Mouse (Mus musculus): ENCODE measurements around the gene Hoxa9. TPM values are rescaled to one million over a fixed set of nuclear protein-coding genes. Genes with fewer than 3 reads are reported as not detected.
A peak's percentile ranks its signal among the peaks of the same experiment; 100 is the strongest.

The Hoxa9 gene
- polyA plus RNA-seq, 1 experiment from 2014 or later, result 2.2 TPM

DNA sequence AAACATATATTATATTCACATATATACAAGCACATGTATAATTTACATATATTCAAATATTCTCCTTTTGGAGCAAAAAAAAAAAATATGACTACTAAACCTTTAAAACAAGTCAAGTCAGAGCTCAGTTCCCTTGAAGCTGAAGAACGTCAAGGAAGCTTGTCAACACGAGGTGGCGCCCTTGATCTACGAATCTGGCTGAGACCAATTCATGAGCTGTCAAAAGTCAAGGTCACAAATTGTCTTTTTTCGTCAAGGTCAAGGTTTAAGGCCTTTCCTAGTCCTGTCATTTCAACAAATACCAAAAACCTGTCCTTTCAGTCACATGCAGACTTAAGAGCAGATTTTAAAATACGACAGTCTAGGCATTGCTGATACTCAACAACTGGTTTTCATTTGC lies 26.1 kb upstream of the Hoxa9 start:
- DNase-seq (ENCODE audit: low spot score), result peak; percentile 64
- 0 out of 2 replicates have a peak, but pooled peaks cover 6% of the 10 kb centered on the region for H3K4me1 ChIP-seq (replicated peaks; ENCODE audit: control insufficient read depth, insufficient read depth, low read length)

DNA sequence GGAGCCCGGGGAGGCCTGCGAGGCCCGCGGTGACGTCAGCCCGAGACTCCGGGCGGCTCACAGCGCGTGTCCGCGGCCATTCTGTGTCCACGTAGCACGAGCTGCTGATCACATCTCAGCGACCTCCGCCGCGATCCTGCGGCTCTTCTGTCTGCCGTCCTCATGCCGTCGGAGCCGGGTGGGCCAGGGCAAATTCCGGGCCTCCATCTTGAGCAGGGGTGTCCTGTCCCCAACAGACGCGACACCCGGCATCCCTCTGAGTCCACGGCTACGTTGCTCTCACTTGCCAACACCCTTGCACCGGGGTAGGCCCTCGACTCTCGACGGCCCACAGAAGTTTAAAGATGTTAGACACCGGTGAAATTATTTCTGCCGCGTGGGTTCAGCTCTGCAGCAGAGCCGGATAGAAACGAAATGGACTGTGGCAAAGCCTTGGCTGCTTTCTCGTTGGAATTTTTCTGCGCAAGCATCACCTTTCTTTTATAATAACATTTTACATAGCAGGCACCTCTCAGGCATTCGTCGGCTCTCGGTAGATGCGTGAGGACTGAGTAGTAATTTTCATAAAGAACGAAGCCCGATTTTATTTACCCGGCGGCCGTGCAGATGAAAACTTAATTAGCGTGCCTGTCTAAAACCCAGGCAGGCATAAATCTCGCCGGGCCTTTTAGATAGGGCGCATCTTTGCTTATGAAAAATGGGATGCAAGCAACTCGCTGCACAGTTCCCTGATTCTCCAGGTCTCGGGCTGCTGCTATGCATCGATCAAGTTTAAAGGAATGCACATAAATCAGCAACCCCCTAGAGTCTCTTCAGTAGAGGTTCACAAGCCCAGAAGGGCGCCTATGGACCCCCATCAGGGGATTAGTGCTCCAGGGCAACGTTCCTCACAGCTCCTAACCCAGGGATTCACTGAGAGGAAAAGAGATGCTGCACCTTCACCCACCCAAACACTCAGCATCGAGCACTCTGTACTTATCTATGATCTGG lies 22.9 kb upstream of the Hoxa9 start:
- 2% methylated on average over 59 of the region's 59 CpGs for whole genome bisulfite sequencing
- H3K9me3 ChIP-seq (ENCODE audit: control insufficient read depth, low read length), result no peaks in the 10 kb centered on the region
- H3K36me3 ChIP-seq (ENCODE audit: control insufficient read depth, insufficient read depth, low read length), result no peaks in the 10 kb centered on the region
- peak overlapping the region; percentile 26; the same call in 1 of the 2 replicates for H3K4me2 ChIP-seq
- no peak overlapping the region for H3K9ac ChIP-seq (ENCODE audit: low read depth, low read length)
- ATAC-seq (replicated peaks; ENCODE audit: low FRiP score), result no peak
- no peak overlapping the region for H3K27ac ChIP-seq (ENCODE audit: low read depth, low read length)
- H3K4me3 ChIP-seq (ENCODE audit: low read depth, low read length), result peak overlapping the region; percentile 3; the same call in 1 of the 2 replicates
- no peaks in the 10 kb centered on the region for H3K4me1 ChIP-seq (replicated peaks; ENCODE audit: control insufficient read depth, insufficient read depth, low read length)
- DNase-seq (ENCODE audit: low spot score), result peak; percentile 51
- H3K27me3 ChIP-seq (replicated peaks; ENCODE audit: control insufficient read depth, insufficient read depth, low read length), result peaks cover 98% of the 10 kb centered on the region

More for the DNA sequence above, 26.1 kb upstream of the Hoxa9 start:
- H3K4me2 ChIP-seq, result no peak overlapping the region
- H3K27me3 ChIP-seq (replicated peaks; ENCODE audit: control insufficient read depth, insufficient read depth, low read length), result peaks cover 98% of the 10 kb centered on the region
- WGBS, result under 1% methylated on average over 6 of the region's 6 CpGs
- ATAC-seq (replicated peaks; ENCODE audit: low FRiP score), result no peak
- no peak overlapping the region for H3K4me3 ChIP-seq (ENCODE audit: low read depth, low read length)
- H3K9me3 ChIP-seq (ENCODE audit: control insufficient read depth, low read length), result no peaks in the 10 kb centered on the region
- H3K27ac ChIP-seq (ENCODE audit: low read depth, low read length), result no peak overlapping the region
- no peaks in the 10 kb centered on the region for H3K36me3 ChIP-seq (ENCODE audit: control insufficient read depth, insufficient read depth, low read length)
- H3K9ac ChIP-seq (ENCODE audit: low read depth, low read length), result no peak overlapping the region

DNA sequence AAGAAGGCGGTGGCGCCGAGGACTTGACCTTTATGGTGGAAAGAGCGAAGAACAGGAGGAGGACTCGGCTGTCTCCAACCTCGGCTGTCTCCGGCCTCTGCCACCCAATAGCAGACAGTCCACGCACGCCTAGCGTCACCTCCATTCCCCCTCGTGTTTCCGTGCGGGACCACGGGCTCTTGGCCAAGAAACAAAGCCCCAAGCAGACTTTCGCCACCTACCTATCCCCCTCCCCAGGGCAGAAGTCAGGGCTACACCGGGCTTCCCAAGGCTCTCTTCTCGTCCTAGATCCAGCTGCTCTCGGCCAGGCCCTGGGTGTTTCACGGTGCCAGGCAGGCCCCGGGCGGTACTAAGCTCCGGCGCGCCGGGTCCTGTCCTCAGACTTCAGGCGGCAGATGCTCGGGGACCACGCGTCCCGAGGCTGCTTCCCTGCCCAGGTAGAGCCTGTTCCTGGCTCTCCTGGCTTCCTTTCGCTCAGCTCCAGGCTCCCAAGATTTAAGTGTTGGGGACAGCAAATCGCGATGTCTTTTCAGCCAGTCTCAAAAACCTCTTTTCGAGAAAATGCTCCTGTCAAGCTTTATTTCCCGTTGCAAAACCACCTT lies 22.0 kb upstream of the Hoxa9 start:
- no peak for ATAC-seq (replicated peaks; ENCODE audit: low FRiP score)

DNA sequence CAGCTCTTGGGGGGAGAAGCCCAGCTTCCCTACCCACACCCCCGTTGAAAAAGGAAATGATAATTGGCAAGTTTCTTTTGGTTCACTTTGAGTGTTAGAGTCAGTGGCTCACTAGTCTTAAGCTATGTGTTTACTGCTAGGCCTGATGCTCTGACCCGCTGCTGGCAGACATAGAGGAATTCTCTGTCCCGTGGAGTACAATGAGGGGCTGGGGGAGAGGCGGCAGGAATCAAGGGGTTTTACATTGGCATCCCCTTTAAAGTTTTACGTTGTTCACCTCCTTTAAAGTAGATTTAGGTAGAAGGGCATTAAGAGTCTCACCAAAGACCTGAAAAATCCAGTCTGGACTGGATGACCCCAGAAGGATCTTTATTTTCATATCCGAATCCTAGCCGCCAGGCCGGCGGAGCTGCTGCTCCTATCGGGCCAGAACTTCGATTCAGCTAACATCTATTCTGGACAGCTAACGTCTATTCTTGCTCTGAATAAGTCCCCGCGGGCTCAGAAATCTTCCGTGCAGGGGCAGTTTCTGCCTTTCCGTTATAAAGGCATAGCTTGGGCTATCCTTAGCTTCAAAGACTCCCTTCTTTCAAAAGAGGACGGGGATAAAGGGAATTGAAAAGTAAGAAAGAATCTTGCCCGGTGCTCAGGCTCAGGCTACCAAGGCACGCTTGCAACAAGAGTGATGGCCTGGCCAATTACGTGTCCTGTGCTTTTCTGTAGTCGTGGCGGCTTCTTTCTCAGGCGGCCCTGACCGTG lies 21.3 kb upstream of the Hoxa9 start:
- Histone ChIP-seq H3K9ac (ENCODE audit: low read depth, low read length) (no peak overlapping the region), H3K4me3 (ENCODE audit: low read depth, low read length) (no peak overlapping the region), H3K9me3 (ENCODE audit: control insufficient read depth, low read length) (no peaks in the 10 kb centered on the region), H3K27ac (ENCODE audit: low read depth, low read length) (no peak overlapping the region), H3K27me3 (replicated peaks; ENCODE audit: control insufficient read depth, insufficient read depth, low read length) (peaks cover 99% of the 10 kb centered on the region), H3K4me1 (replicated peaks; ENCODE audit: control insufficient read depth, insufficient read depth, low read length) (no peaks in the 10 kb centered on the region), H3K4me2 (no peak overlapping the region), H3K36me3 (ENCODE audit: control insufficient read depth, insufficient read depth, low read length) (no peaks in the 10 kb centered on the region)
- 3% methylated on average over 24 of the region's 24 CpGs for WGBS
- ATAC-seq (replicated peaks; ENCODE audit: low FRiP score) (no peak), DNase-seq (ENCODE audit: low spot score) (peak; percentile 38)

More for the DNA sequence above, 22.0 kb upstream of the Hoxa9 start:
- Histone ChIP-seq H3K4me3 (ENCODE audit: low read depth, low read length) (no peak overlapping the region), H3K9ac (ENCODE audit: low read depth, low read length) (no peak overlapping the region), H3K9me3 (ENCODE audit: control insufficient read depth, low read length) (no peaks in the 10 kb centered on the region), H3K36me3 (ENCODE audit: control insufficient read depth, insufficient read depth, low read length) (no peaks in the 10 kb centered on the region), H3K27me3 (replicated peaks; ENCODE audit: control insufficient read depth, insufficient read depth, low read length) (peaks cover 98% of the 10 kb centered on the region), H3K27ac (ENCODE audit: low read depth, low read length) (no peak overlapping the region), H3K4me2 (no peak overlapping the region), H3K4me1 (replicated peaks; ENCODE audit: control insufficient read depth, insufficient read depth, low read length) (no peaks in the 10 kb centered on the region)
- 3% methylated on average over 35 of the region's 35 CpGs for WGBS
- peak; percentile 51 for DNase-seq (ENCODE audit: low spot score)

DNA sequence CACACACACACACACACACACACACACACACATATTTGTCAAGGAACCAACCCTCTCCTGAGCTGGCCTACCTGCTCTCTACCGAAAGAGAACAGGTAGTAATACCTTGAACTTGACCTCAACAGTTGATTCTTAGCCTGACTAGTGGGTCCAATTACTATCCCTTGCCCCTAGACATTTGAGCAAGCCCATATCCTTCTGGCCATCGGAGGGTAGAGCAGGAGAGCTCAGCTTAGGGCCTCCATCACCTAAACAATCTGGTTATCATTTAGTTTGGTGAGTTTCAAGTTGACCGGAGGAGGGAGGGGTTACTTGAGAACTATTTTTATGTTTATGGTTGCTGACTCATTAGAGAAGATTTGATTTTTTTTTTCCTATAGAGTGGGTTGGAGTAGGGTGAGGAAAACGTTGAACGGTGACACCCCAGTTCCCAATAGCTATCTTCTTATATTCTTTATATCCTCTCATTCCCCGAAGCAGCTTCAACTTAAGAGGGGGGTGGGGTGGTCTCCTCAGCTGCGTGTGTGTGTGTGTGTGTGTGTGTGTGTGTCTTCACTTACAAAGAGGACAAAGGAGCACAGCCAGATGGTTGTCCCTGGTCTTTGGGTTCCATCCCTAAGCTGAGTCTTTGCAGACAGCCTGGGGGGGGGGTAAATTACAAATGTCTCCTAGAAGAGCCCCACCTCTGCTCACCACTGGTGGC lies 20.4 kb upstream of the Hoxa9 start:
- H3K9me3 ChIP-seq (ENCODE audit: control insufficient read depth, low read length), result no peaks in the 10 kb centered on the region
- 13% methylated on average over 7 of the region's 7 CpGs for WGBS
- H3K4me2 ChIP-seq, result no peak overlapping the region
- H3K4me3 ChIP-seq (ENCODE audit: low read depth, low read length), result no peak overlapping the region
- ATAC-seq (replicated peaks; ENCODE audit: low FRiP score) (no peak), DNase-seq (ENCODE audit: low spot score) (no peak)
- H3K4me1 ChIP-seq (replicated peaks; ENCODE audit: control insufficient read depth, insufficient read depth, low read length), result no peaks in the 10 kb centered on the region
- H3K9ac ChIP-seq (ENCODE audit: low read depth, low read length), result no peak overlapping the region
- H3K36me3 ChIP-seq (ENCODE audit: control insufficient read depth, insufficient read depth, low read length), result no peaks in the 10 kb centered on the region
- H3K27ac ChIP-seq (ENCODE audit: low read depth, low read length), result no peak overlapping the region
- peaks cover 100% of the 10 kb centered on the region for H3K27me3 ChIP-seq (replicated peaks; ENCODE audit: control insufficient read depth, insufficient read depth, low read length)

DNA sequence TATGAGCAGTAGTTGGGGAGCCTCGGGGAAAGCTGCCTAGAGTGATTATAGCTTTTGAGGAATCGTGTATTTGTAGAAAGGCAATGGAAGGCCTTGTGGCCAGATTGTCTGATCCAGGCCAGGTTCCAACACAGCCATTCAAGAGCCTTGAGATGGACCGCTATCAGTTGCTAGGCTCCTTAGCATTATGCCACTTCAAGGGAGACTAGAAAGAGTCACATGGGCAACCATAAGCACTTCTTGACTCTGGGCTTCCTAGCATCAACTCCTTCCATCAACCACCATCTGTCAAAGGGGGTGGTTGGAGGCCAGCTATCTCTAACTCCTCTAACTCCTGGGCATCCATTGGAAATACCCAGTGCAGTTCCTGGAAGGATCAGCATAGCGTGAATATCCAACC lies 18.9 kb upstream of the Hoxa9 start:
- Histone ChIP-seq H3K36me3 (ENCODE audit: control insufficient read depth, insufficient read depth, low read length) (no peaks in the 10 kb centered on the region), H3K9me3 (ENCODE audit: control insufficient read depth, low read length) (no peaks in the 10 kb centered on the region), H3K9ac (ENCODE audit: low read depth, low read length) (no peak overlapping the region), H3K27ac (ENCODE audit: low read depth, low read length) (no peak overlapping the region), H3K4me3 (ENCODE audit: low read depth, low read length) (no peak overlapping the region), H3K4me1 (replicated peaks; ENCODE audit: control insufficient read depth, insufficient read depth, low read length) (no peaks in the 10 kb centered on the region), H3K27me3 (replicated peaks; ENCODE audit: control insufficient read depth, insufficient read depth, low read length) (peaks cover 100% of the 10 kb centered on the region), H3K4me2 (no peak overlapping the region)
- WGBS, result 1% methylated on average over 4 of the region's 4 CpGs
- DNase-seq (ENCODE audit: low spot score) (no peak), ATAC-seq (replicated peaks; ENCODE audit: low FRiP score) (no peak)

DNA sequence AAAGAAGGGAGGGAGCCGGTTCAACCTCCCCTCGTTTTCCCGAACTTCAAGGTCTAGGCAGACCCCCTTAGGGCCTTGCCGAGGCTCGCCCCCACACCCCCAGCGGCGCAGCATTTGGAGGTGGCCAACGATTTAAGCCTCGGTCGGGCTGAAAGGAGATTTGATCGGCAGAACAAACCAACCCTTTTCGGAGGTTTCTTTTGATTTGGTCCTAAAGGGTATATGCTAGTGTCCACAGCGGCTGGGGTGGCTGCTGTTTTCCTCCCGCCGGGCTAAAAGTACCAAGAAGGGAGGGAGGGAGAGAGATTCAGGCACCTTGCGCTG lies 18.5 kb upstream of the Hoxa9 start:
- H3K27me3 ChIP-seq (replicated peaks; ENCODE audit: control insufficient read depth, insufficient read depth, low read length), result peaks cover 100% of the 10 kb centered on the region
- H3K4me1 ChIP-seq (replicated peaks; ENCODE audit: control insufficient read depth, insufficient read depth, low read length), result no peaks in the 10 kb centered on the region
- H3K4me3 ChIP-seq (ENCODE audit: low read depth, low read length), result no peak overlapping the region
- no peak overlapping the region for H3K27ac ChIP-seq (ENCODE audit: low read depth, low read length)
- H3K4me2 ChIP-seq, result peak overlapping the region; percentile 12; the same call in 1 of the 2 replicates
- ATAC-seq (replicated peaks; ENCODE audit: low FRiP score) (no peak), DNase-seq (ENCODE audit: low spot score) (no peak)
- no peaks in the 10 kb centered on the region for H3K36me3 ChIP-seq (ENCODE audit: control insufficient read depth, insufficient read depth, low read length)
- no peak overlapping the region for H3K9ac ChIP-seq (ENCODE audit: low read depth, low read length)
- no peaks in the 10 kb centered on the region for H3K9me3 ChIP-seq (ENCODE audit: control insufficient read depth, low read length)
- 2% methylated on average over 16 of the region's 16 CpGs for WGBS

Measured in liver, embryonic 11.5 days (tissue).